Mouse (Mus musculus): ENCODE measurements around the gene Kctd20.

GRCm38 (mm10) chr17:28994615-28995014 lies 42.9 kb downstream of the Kctd20 start:
- no peak for TF ChIP-seq CTCF (conservative IDR thresholded peaks at IDR 0.05; ENCODE audit: low read length)
- TF ChIP-seq POU5F1 (IDR thresholded peaks at IDR 0.05; ENCODE audit: borderline replicate concordance, low read length): no peak
- TF ChIP-seq NANOG (IDR thresholded peaks at IDR 0.05; ENCODE audit: borderline replicate concordance, low read length): no peak
